Mouse (Mus musculus) gastrocnemius, adult 2 months (tissue): ENCODE results near the gene Tirap. TPM values are rescaled to one million over a fixed set of nuclear protein-coding genes. Genes with fewer than 3 reads are reported as not detected.
A peak's percentile ranks its signal among the peaks of the same experiment; 100 is the strongest.

Experiments used
- DNase-seq: peaks from one replicate; pipeline ENCODE4 v3.0.0; 2022
- H3K27ac ChIP-seq: fragments of 200-600 bp; 2 replicates; pipeline ENCODE4 v1.8.1; 2022; ENCODE audit warnings: mild to moderate bottlenecking
- H3K4me3 ChIP-seq: fragments of 200-600 bp; 2 replicates; pipeline ENCODE4 v1.8.1; 2022; ENCODE audit warnings: mild to moderate bottlenecking, moderate library complexity
- CTCF ChIP-seq: fragments of 200-600 bp; IDR thresholded peaks from 2 replicates; pipeline ENCODE4 v1.8.1; 2022; ENCODE audit warnings: antibody characterized with exemption, mild to moderate bottlenecking, moderate library complexity
- intact Hi-C: fragments of 180-260 bp; cut with DNase I; formaldehyde crosslinking; loops from one replicate; pipeline ENCODE4 v1.15.1; 2025
- total RNA-seq, 2 experiments: library from RNA; stranded (reverse); gene quantifications; 2 replicates each; pipeline ENCODE4 v1.2.3; 2021

The Tirap gene
- total RNA-seq, 2 experiments from 2014 or later: 29.1 to 42.0 TPM

- H3K4me3 ChIP-seq: no peak overlapping the region
- intact Hi-C loops: no loop called here
- DNase-seq: no peak
- TF ChIP-seq CTCF: no peak
- peak overlapping the region; percentile 72; the same call in 1 of the 2 replicates for H3K27ac ChIP-seq
Measured at GRCm38 (mm10) chr9:35183359-35183758, 16.7 kb downstream of the Tirap start.

GRCm38 (mm10) chr9:35182832-35183231, 17.3 kb downstream of the Tirap start:
- TF ChIP-seq CTCF: no peak
- intact Hi-C loops: no loop called here
- no peak overlapping the region for H3K4me3 ChIP-seq
- peak overlapping the region; percentile 72 for H3K27ac ChIP-seq
- DNase-seq: no peak

GRCm38 (mm10) chr9:35176124-35176659, 23.9 kb downstream of the Tirap start:
- intact Hi-C loops: no loop called here

GRCm38 (mm10) chr9:35175251-35176123, 24.6 kb downstream of the Tirap start, which contains the start of gene Dcps:
Dcps (minus strand) TSS chr9:35176061.
- DNase-seq: peak; percentile 95
- H3K4me3 ChIP-seq: peak within 1 kb of the TSS; percentile 90
- peak within 1 kb of the TSS; percentile 91 for H3K27ac ChIP-seq
- TF ChIP-seq CTCF: peak; percentile 31
- intact Hi-C loops: no loop called here

More at GRCm38 (mm10) chr9:35176124-35176659, 23.9 kb downstream of the Tirap start:
- no peak for DNase-seq
- Histone ChIP-seq H3K27ac (peak overlapping the region; percentile 91), H3K4me3 (peak overlapping the region; percentile 90)
- no peak for TF ChIP-seq CTCF

GRCm38 (mm10) chr9:35173331-35173730, 26.8 kb downstream of the Tirap start:
- no peak overlapping the region for H3K27ac ChIP-seq
- no peak for TF ChIP-seq CTCF
- intact Hi-C loops: no loop called here
- H3K4me3 ChIP-seq: no peak overlapping the region
- DNase-seq: no peak

DNA sequence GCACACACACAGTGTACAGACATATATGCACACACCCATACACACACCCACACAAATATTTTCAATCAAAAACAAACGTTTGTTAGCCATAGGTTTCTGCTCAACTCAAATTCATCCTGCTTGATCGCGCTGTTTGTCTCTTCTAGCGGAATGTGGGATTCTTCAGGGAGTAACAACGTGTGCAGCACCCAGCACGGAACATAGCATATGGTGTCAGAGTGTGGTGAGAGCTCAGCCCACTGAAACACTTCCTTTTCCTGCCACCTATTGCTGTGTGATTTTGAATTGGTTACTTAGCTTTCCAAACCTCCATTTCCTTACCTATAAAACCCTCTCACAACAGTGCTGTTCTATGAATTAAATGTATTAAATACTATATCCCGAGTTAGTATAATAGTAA, 30.0 kb downstream of the Tirap start:
- Histone ChIP-seq H3K4me3 (no peak overlapping the region), H3K27ac (no peak overlapping the region)
- intact Hi-C loops: no loop called here
- no peak for TF ChIP-seq CTCF
- no peak for DNase-seq

DNA sequence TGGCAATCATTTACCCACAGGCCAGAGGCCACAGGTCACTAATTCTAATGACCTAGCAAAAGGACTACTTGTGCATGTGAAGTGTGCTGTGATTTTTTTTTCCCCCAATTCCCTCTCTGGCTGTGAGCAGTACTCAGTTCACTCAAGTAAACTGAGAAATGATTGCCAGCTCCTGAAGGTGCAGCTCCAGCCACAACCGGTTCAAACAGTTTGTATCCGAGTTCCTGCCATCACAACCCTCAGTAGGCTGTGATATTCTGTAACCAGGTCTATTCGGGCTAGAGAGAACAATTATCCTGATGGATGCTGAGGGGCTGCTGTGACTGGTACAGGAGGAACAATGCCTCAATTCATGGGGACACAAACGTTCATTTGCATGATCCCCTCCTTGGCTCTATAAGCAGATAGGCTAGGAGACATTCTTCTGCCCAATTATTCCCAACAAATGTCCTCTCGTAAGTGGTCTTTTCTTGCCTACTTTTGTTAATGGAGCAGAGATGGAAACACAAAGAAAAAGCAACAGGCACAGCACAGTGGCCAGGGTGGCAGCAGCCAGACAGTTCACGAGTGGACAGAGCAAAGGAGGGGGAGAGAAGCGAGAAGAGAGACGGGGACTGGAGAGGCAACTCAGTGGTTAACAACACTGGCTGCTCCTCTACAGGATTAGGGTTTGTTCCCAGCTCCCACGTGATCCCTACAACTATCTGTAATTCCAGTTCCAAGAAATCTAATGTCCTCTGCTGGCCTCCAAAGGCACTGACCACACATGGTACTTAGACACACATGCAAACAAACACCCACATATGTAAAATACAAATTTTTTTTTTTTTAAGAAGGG, 33.1 kb downstream of the Tirap start:
- TF ChIP-seq CTCF: no peak
- DNase-seq: no peak
- Histone ChIP-seq H3K4me3 (no peak overlapping the region), H3K27ac (no peak overlapping the region)
- intact Hi-C loops: loop anchor here (5.0 to 10.0 kb wide), 2 partner anchors 320 to 672 kb away; no protein-coding TSS in a partner anchor

- intact Hi-C loops: loop anchor here (5.0 to 10.0 kb wide), 2 partner anchors 319 to 671 kb away; no protein-coding TSS in a partner anchor
Measured at GRCm38 (mm10) chr9:35166144-35166797, 33.8 kb downstream of the Tirap start.

DNA sequence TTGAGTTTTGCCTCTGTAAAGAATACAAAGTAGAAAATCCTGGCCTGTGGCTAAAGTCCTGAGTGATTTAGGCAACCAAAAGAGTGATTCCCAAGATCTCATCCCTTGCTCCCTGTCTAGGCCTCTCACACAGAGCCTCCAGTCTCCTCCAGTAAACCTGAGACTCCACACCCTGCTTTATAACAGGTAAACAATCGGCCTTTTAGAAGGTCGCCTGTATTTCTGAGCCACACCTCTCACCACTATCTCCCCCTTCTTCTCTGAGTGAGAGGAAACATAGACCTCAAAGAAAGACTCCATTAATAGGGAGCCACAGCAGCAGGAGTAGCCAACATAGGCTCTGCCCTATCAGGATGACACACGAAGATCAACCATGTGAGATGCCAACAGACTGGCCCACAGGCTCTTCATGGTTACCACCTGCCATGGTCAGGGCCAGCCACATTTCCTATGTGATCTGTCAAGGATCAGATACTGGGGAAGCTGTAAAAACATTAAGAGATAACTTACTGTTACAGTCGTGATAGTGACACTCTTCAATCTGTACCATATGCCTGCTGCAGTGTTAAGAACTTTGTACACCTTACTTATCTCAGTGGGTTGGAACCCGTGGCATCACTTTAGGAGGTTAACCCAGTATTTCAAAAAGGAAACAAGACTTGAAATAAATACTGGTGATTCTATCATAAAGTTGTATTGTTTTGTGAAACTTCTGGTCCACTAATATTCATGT, 35.8 kb downstream of the Tirap start:
- intact Hi-C loops: loop anchor here (1.0 to 10.0 kb wide), 4 partner anchors 47 to 670 kb away; partner anchors contain the start of gene St3gal4
- H3K4me3 ChIP-seq: no peak overlapping the region
- H3K27ac ChIP-seq: peak overlapping the region; percentile 73; the same call in 1 of the 2 replicates
- TF ChIP-seq CTCF: no peak
- DNase-seq: no peak

More at GRCm38 (mm10) chr9:35166144-35166797, 33.8 kb downstream of the Tirap start:
- DNase-seq: peak; percentile 32
- no peak overlapping the region for H3K27ac ChIP-seq
- TF ChIP-seq CTCF: peak; percentile 71
- no peak overlapping the region for H3K4me3 ChIP-seq

GRCm38 (mm10) chr9:35163011-35163690, 36.9 kb downstream of the Tirap start:
- intact Hi-C loops: loop anchor here (5.0 to 10.0 kb wide), 2 partner anchors 46 to 668 kb away; partner anchors contain the start of gene St3gal4
- TF ChIP-seq CTCF: no peak
- peak overlapping the region; percentile 70 for H3K4me3 ChIP-seq

More at GRCm38 (mm10) chr9:35163011-35163690, 36.9 kb downstream of the Tirap start:
- peak; percentile 90 for DNase-seq
- peak overlapping the region; percentile 73 for H3K27ac ChIP-seq
